Mouse (Mus musculus) neural tube, embryonic 15.5 days (tissue): ENCODE data around the gene Olfr803. TPM values are rescaled to one million over a fixed set of nuclear protein-coding genes. Genes with fewer than 3 reads are reported as not detected.

Experiments
- ATAC-seq: fragments of 200-750 bp; cut with Nextera tagmentation; 2 replicates; pipeline ENCODE4 v1.8.0; 2017; ENCODE audit warnings: mild to moderate bottlenecking, moderate TSS enrichment, moderate library complexity; ENCODE audit not compliant: low FRiP score
- H3K27ac ChIP-seq: fragments of 300-500 bp; sonication (generic); replicated peaks from 2 replicates; pipeline ENCODE4 v1.5.1; 2015; ENCODE audit warnings: mild to moderate bottlenecking, inconsistent platforms
- H3K27me3 ChIP-seq: fragments of 300-500 bp; sonication (generic); replicated peaks from 2 replicates; pipeline ENCODE4 v1.6.1; 2015; ENCODE audit warnings: inconsistent platforms
- H3K36me3 ChIP-seq: fragments of 300-500 bp; sonication (generic); 2 replicates; pipeline ENCODE4 v1.6.1; 2015; ENCODE audit warnings: inconsistent platforms
- H3K4me1 ChIP-seq: fragments of 300-500 bp; sonication (generic); 2 replicates; pipeline ENCODE4 v1.6.1; 2015; ENCODE audit warnings: inconsistent platforms
- H3K4me2 ChIP-seq: fragments of 300-500 bp; sonication (generic); 2 replicates; pipeline ENCODE4 v1.6.1; 2015; ENCODE audit warnings: inconsistent platforms, mild to moderate bottlenecking, moderate library complexity
- H3K4me3 ChIP-seq: fragments of 300-500 bp; sonication (generic); replicated peaks from 2 replicates; pipeline ENCODE4 v1.5.1; 2015; ENCODE audit warnings: mild to moderate bottlenecking, inconsistent platforms
- H3K9ac ChIP-seq: fragments of 300-500 bp; sonication (generic); replicated peaks from 2 replicates; pipeline ENCODE4 v1.6.1; 2015; ENCODE audit warnings: mild to moderate bottlenecking, inconsistent platforms
- H3K9me3 ChIP-seq: fragments of 300-500 bp; sonication (generic); replicated peaks from 2 replicates; pipeline ENCODE4 v1.6.1; 2016; ENCODE audit warnings: inconsistent platforms
- WGBS: fragments of 180-500 bp; shearing (Covaris S2); methylation state at CpG from one replicate; pipeline ENCODE4 v1.1.7; 2015; ENCODE audit warnings: mixed read lengths; 5-methylcytosine and 5-hydroxymethylcytosine counted together
- microRNA-seq: library from miRNA; unstranded; fragments of <30 nt; microRNA quantifications from one replicate; pipeline ENCODE4, GENCODE M21; 2017
- polyA plus RNA-seq: library from polyadenylated mRNA; unstranded; fragments of >200 nt; fragmentation: Nextera tagmentation; extraction: Ambion mirVana; gene quantifications from 2 replicates; pipeline ENCODE4 v1.2.1, GENCODE M21; 2015

Gene Olfr803
- polyA plus RNA-seq, result not detected in 2 replicates

DNA sequence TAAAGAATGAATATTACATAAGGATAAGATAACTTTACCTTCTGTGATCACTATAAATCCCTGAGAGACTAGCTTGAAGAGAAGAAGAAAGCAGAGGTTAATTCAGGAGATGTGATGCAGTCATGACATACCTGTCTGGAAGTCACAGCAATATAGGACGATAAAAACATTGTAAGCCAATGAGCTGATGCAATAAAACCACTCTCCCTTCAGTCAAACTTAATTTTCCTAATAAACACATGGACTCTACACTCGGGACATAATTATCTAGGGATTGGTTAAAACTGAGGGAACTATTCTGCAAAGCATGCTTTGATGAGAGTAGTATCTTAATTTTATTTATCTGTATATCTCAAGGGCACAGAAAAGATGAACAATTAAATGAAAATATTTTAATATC is at the start of gene Olfr803:
TSS of gene Olfr803 (minus strand) at position 101 of the 400 bp plus-strand sequence.
- WGBS, result 81% methylated on average over 2 of the region's 2 CpGs
- no peaks in the 10 kb centered on the region for H3K36me3 ChIP-seq
- H3K27me3 ChIP-seq, result no peaks in the 10 kb centered on the region
- no peak within 1 kb of the TSS for H3K27ac ChIP-seq
- H3K4me2 ChIP-seq, result no peak within 1 kb of the TSS
- no peaks in the 10 kb centered on the region for H3K4me1 ChIP-seq
- no peak within 1 kb of the TSS for H3K4me3 ChIP-seq
- no peak for ATAC-seq
- H3K9ac ChIP-seq, result no peak within 1 kb of the TSS
- H3K9me3 ChIP-seq, result no peaks in the 10 kb centered on the region

DNA sequence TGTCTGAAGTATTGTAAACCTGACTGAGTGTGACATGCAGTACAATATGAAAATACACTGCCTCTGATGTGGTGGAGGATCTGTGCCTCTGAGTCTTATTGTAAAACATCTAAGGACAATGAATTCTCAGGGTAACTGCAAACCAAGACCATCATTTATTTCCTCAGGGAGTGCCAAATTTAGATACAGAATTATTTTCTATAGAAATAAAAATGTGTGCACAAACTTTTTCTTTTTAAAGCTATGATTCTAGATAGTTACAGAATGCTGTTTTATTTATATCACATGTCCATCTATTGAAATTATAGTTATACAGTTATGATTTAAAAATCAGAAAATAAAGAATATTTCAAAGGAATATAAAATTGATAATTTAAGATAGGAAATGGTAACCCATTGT is 47.7 kb upstream of the Olfr803 start, which contains the start of gene Olfr806:
TSS of gene Olfr806 (minus strand) at position 101 of the 400 bp plus-strand sequence.
- no peaks in the 10 kb centered on the region for H3K36me3 ChIP-seq
- no peak within 1 kb of the TSS for H3K4me2 ChIP-seq
- no peak within 1 kb of the TSS for H3K9ac ChIP-seq
- H3K27ac ChIP-seq, result no peak within 1 kb of the TSS
- no peaks in the 10 kb centered on the region for H3K9me3 ChIP-seq
- no peaks in the 10 kb centered on the region for H3K27me3 ChIP-seq
- no peak within 1 kb of the TSS for H3K4me3 ChIP-seq
- no peaks in the 10 kb centered on the region for H3K4me1 ChIP-seq
- ATAC-seq, result no peak

DNA sequence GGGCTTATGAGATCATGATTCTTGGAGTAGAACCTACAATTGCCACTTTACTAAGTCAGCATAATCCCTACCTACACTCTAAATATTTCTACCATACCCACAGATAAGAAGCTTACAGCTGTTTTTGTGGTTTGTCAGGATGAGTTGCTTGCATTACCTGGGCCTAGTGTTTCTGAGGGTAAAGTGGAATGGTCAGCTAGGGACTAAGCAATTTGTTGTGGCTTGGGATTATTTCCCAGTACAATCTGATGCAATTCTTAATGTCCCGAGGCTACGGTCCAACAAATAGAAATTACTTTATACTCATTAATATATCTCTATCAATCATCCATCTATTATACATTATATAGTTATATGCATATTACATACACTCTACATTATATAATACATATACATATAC is 35.2 kb upstream of the Olfr803 start, which contains the start of gene Olfr805:
TSS of gene Olfr805 (minus strand) at position 101 of the 400 bp plus-strand sequence.
- no peak for ATAC-seq
- 100% methylated on average over 2 of the region's 2 CpGs for WGBS
- Histone ChIP-seq H3K27me3 (no peaks in the 10 kb centered on the region), H3K4me3 (no peak within 1 kb of the TSS), H3K4me1 (no peaks in the 10 kb centered on the region), H3K9me3 (no peaks in the 10 kb centered on the region), H3K36me3 (no peaks in the 10 kb centered on the region), H3K4me2 (no peak within 1 kb of the TSS), H3K9ac (no peak within 1 kb of the TSS), H3K27ac (no peak within 1 kb of the TSS)

DNA sequence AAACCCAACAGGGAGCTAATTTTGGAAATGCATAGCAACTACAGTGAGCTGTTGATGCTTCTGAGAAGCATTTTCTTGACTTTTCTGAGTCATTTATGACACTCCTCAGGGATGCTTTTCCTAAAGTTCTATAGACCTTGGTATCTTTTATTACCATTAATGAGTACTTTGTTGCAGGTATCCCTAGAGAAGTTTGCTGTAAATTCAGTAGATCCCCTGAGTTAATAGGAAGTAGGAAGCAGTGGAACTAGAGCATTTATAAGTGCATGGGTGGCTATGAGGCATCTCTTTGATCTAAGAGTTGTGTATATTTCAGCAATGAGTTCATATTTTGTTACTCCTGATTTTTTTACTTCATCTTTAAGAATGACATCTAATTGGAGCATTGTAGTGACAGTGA is 8.8 kb upstream of the Olfr803 start, which contains the start of gene Olfr804:
TSS of gene Olfr804 (plus strand) at position 301 of the 400 bp plus-strand sequence.
- Histone ChIP-seq H3K4me1 (no peaks in the 10 kb centered on the region), H3K4me3 (no peak within 1 kb of the TSS), H3K36me3 (no peaks in the 10 kb centered on the region), H3K4me2 (no peak within 1 kb of the TSS), H3K9me3 (no peaks in the 10 kb centered on the region), H3K27ac (no peak within 1 kb of the TSS), H3K27me3 (no peaks in the 10 kb centered on the region), H3K9ac (no peak within 1 kb of the TSS)
- ATAC-seq, result no peak

DNA sequence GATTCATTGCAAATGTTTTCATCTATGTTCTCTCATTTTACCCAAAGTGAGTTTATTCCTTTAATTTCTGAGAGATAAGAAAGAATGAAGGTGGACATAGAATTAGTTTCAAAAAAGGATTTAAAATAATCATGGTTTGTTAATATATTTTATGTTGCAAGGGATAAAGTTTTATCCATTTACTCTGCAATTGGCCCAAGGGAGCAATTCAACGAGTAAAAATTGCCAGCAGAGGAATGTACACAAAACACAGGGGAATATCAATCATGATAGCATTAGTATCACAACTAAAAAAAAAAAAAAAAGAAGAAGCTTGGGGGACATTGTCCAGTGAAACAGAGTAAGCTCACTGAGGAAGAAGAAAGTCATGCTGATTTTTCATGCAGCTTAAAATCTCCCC is 6.0 kb downstream of the Olfr803 start, which contains the start of gene Olfr802:
TSS of gene Olfr802 (minus strand) at position 101 of the 400 bp plus-strand sequence.
- no peak within 1 kb of the TSS for H3K4me3 ChIP-seq
- H3K9ac ChIP-seq, result no peak within 1 kb of the TSS
- no peaks in the 10 kb centered on the region for H3K9me3 ChIP-seq
- no peak within 1 kb of the TSS for H3K27ac ChIP-seq
- ATAC-seq, result no peak
- H3K4me1 ChIP-seq, result no peaks in the 10 kb centered on the region
- H3K4me2 ChIP-seq, result no peak within 1 kb of the TSS
- WGBS, result 56% methylated on average over 1 of the region's 1 CpGs
- no peaks in the 10 kb centered on the region for H3K27me3 ChIP-seq
- H3K36me3 ChIP-seq, result no peaks in the 10 kb centered on the region

DNA sequence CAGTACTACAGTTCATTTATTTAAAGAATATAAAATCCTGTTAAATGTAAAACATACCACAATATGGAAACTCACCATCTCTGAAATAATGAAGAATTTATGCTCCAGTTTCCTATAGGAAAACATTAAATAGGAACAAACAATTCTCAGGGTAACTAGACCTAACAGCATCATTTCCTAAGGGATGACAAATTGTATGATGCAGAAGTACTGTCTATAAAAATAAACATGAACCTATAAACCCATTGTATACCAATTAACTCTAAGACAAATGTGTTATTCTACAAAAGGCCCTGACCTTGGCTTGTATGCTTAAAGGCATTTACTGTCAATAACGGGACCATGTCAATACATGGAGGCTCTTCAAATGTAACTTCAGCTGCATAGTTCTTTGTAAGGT is 20.3 kb downstream of the Olfr803 start, which contains the start of gene Olfr801:
TSS of gene Olfr801 (minus strand) at position 101 of the 400 bp plus-strand sequence.
- Histone ChIP-seq H3K4me3 (no peak within 1 kb of the TSS), H3K27ac (no peak within 1 kb of the TSS), H3K9me3 (no peaks in the 10 kb centered on the region), H3K4me2 (no peak within 1 kb of the TSS), H3K4me1 (no peaks in the 10 kb centered on the region), H3K36me3 (no peaks in the 10 kb centered on the region), H3K27me3 (no peaks in the 10 kb centered on the region), H3K9ac (no peak within 1 kb of the TSS)
- ATAC-seq, result no peak
- WGBS, result 85% methylated on average over 1 of the region's 1 CpGs

DNA sequence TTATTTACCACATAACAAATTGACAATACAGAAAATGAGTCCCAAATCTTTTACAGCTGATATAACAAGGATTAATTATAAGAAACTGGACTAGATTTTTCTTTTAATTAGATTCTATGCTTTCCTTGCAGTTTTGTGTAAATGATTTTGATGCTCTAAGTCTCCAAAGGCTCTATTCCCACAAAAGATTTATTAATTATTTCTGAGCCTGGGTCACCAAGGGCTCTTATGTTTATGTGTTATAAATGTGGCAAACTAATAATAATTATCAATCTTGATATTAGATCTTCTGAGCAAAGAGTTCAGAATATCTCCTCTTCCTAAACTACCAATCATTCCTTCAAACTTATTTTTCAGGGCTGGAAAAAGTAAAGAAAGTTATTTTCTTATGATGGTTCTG is 36.7 kb downstream of the Olfr803 start, which contains the start of gene Olfr800:
TSS of gene Olfr800 (plus strand) at position 301 of the 400 bp plus-strand sequence.
- Histone ChIP-seq H3K4me1 (no peaks in the 10 kb centered on the region), H3K9ac (no peak within 1 kb of the TSS), H3K4me2 (no peak within 1 kb of the TSS), H3K36me3 (no peaks in the 10 kb centered on the region), H3K4me3 (no peak within 1 kb of the TSS), H3K9me3 (no peaks in the 10 kb centered on the region), H3K27me3 (no peaks in the 10 kb centered on the region), H3K27ac (no peak within 1 kb of the TSS)
- ATAC-seq, result no peak

DNA sequence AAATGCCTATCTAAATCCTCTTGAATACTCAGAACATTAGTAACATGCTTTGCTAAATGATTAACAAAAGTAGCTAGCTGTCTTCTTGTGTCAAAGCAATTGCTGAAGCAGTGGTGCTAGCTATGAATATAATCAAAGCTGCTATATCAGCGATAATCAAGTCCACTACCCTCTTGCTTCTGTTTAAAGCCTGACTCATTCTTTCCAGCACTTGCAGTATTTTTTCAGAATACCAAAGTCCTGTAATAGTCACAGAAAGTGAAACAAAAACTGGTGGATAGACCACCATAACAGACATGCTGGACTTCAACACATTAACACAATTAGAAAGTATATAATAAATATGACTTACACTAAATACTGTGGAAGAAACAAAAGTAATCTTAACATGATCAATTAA is 42.3 kb downstream of the Olfr803 start:
- no peak overlapping the region for H3K9ac ChIP-seq
- H3K4me1 ChIP-seq, result no peaks in the 10 kb centered on the region
- H3K4me2 ChIP-seq, result no peak overlapping the region
- no peaks in the 10 kb centered on the region for H3K27me3 ChIP-seq
- H3K4me3 ChIP-seq, result no peak overlapping the region
- H3K27ac ChIP-seq, result no peak overlapping the region
- H3K9me3 ChIP-seq, result no peaks in the 10 kb centered on the region
- WGBS, result 92% methylated on average over 1 of the region's 1 CpGs
- no peak for ATAC-seq
- H3K36me3 ChIP-seq, result no peaks in the 10 kb centered on the region

Small RNAs within 50 kb of the gene (microRNA-seq; reads per million reads assigned to microRNA genes)
- gene Gm24485, result not detected

Other genes starting within 250 kb of the Olfr803 start
- not detected in 2 replicates for gene Olfr787, start 232.4 kb downstream of the Olfr803 start, polyA plus RNA-seq
- gene Olfr788, start 223.3 kb downstream of the Olfr803 start, polyA plus RNA-seq, result not detected in 2 replicates
- not detected in 2 replicates for gene Olfr789, start 209.5 kb downstream of the Olfr803 start, polyA plus RNA-seq
- gene Olfr790, start 195.8 kb downstream of the Olfr803 start, polyA plus RNA-seq, result not detected in 2 replicates
- not detected in 2 replicates for gene Olfr791, start 172.5 kb downstream of the Olfr803 start, polyA plus RNA-seq
- gene Olfr792, start 155.1 kb downstream of the Olfr803 start, polyA plus RNA-seq, result not detected in 2 replicates
- not detected in 2 replicates for gene Olfr794, start 126.6 kb downstream of the Olfr803 start, polyA plus RNA-seq
- gene Olfr796, start 81.7 kb downstream of the Olfr803 start, polyA plus RNA-seq, result not detected in 2 replicates
- gene Olfr798, start 66.4 kb downstream of the Olfr803 start, polyA plus RNA-seq, result not detected in 2 replicates
- not detected in 2 replicates for gene Olfr799, start 56.8 kb downstream of the Olfr803 start, polyA plus RNA-seq
- gene Olfr800, start 36.6 kb downstream of the Olfr803 start, polyA plus RNA-seq, result not detected in 2 replicates
- not detected in 2 replicates for gene Olfr801, start 20.4 kb downstream of the Olfr803 start, polyA plus RNA-seq
- 0.08 TPM in 1 of 2 replicates, not detected in the other for gene Olfr802, start 6.1 kb downstream of the Olfr803 start, polyA plus RNA-seq
- gene Olfr804, start 8.9 kb upstream of the Olfr803 start, polyA plus RNA-seq, result not detected in 2 replicates
- gene Olfr805, start 35.1 kb upstream of the Olfr803 start, polyA plus RNA-seq, result not detected in 2 replicates
- gene Olfr806, start 47.6 kb upstream of the Olfr803 start, polyA plus RNA-seq, result not detected in 2 replicates
- gene Olfr807, start 63.5 kb upstream of the Olfr803 start, polyA plus RNA-seq, result not detected in 2 replicates
- gene Olfr808, start 71.2 kb upstream of the Olfr803 start, polyA plus RNA-seq, result not detected in 2 replicates
- gene Olfr809, start 80.4 kb upstream of the Olfr803 start, polyA plus RNA-seq, result not detected in 2 replicates
- gene Olfr810, start 100.6 kb upstream of the Olfr803 start, polyA plus RNA-seq, result not detected in 2 replicates
- not detected in 2 replicates for gene Olfr811, start 110.1 kb upstream of the Olfr803 start, polyA plus RNA-seq
- not detected in 2 replicates for gene Olfr812, start 151.8 kb upstream of the Olfr803 start, polyA plus RNA-seq
- not detected in 2 replicates for gene Olfr813, start 161.1 kb upstream of the Olfr803 start, polyA plus RNA-seq
- not detected in 2 replicates for gene Olfr814, start 185.6 kb upstream of the Olfr803 start, polyA plus RNA-seq
- gene Olfr815, start 211.6 kb upstream of the Olfr803 start, polyA plus RNA-seq, result not detected in 2 replicates
- not detected in 2 replicates for gene Olfr816, start 221.3 kb upstream of the Olfr803 start, polyA plus RNA-seq